Mouse (Mus musculus) retina, adult 2 months (tissue): ENCODE data around the gene Hibadh.

ENCODE experiments used
- DNase-seq: peaks from one replicate; pipeline ENCODE4 v3.0.0-alpha.2; 2012; ENCODE audit warnings: low read depth, low spot score

The Hibadh gene

GRCm38 (mm10) chr6:52502986-52503385 lies 137.2 kb downstream of the Hibadh start:
- no peak for DNase-seq

- DNase-seq: no peak
Observed at GRCm38 (mm10) chr6:52501479-52501878, 138.7 kb downstream of the Hibadh start.
